Mouse (Mus musculus) heart, postnatal 25 days (tissue): ENCODE results near the gene Hoxc6. TPM values are rescaled to one million over a fixed set of nuclear protein-coding genes. Genes with fewer than 3 reads are reported as not detected.

ENCODE experiments used
- DNase-seq: peaks from one replicate; pipeline ENCODE4 v3.0.0; 2022; ENCODE audit warnings: low spot score
- intact Hi-C: fragments of 180-260 bp; cut with DNase I; formaldehyde crosslinking; loops from one replicate; pipeline ENCODE4 v1.15.1; 2025
- total RNA-seq, 2 experiments: library from RNA; stranded (reverse); gene quantifications; 2 replicates each; pipeline ENCODE4 v1.2.3; 2021

Gene Hoxc6
- total RNA-seq, result not detected

GRCm38 (mm10) chr15:102997939-102998355, at the start of gene Hoxc6:
Hoxc6 (plus strand) TSS chr15:102998257.
- intact Hi-C loops, result no loop called here

DNA sequence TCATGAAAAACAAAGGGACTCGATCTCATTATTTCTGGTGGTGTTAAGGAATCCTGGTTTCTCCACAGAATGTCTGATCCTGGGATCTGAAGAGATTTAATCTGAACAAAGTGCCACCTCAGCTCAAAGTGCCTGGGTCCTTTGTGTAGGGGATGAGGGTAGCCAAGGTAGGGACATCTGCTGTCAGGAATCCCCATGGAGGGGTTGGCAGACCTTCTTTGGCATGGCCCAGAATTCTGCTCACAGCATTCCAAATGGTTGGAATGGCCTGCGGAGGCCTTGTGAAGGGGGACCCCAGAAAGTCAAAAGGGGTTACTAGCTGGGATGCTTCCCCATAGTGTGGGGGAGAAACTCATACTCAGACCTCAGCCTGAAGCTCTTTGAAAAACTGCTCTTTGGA, 49.2 kb upstream of the Hoxc6 start:
- no peak for DNase-seq
- intact Hi-C loops, result no loop called here

More at GRCm38 (mm10) chr15:102997939-102998355, at the start of gene Hoxc6:
- DNase-seq, result no peak

- intact Hi-C loops, result loop anchor here (10.0 kb wide), 1 partner anchor 255 kb away; no protein-coding TSS in a partner anchor
- DNase-seq, result no peak
These were observed 48.4 kb upstream of the Hoxc6 start for GRCm38 (mm10) chr15:102949696-102950095.

- no peak for DNase-seq
- intact Hi-C loops, result loop anchor here (10.0 kb wide), 1 partner anchor 256 kb away; no protein-coding TSS in a partner anchor
These were observed 47.2 kb upstream of the Hoxc6 start for GRCm38 (mm10) chr15:102950877-102951276.

DNA sequence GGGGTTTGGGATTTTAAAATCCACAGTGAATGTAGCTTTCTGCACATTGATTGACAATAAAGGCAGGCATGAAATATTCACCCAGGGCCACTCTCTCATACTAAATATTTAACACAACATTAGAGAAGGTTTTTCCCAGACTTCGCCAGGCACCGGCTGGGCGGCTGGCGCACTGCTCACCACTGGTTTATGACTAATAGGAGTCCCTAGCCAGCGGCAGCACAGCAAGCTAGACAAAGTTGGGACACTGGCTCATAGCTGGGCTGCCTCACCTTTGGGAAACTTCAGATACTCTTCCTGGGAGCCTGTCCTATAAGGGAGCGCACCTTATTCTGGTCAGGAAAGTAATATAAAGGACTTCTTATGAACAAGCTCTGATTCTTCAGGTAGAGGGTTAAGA, 44.5 kb upstream of the Hoxc6 start:
- intact Hi-C loops, result loop anchor here (10.0 kb wide), 1 partner anchor 259 kb away; no protein-coding TSS in a partner anchor
- DNase-seq, result no peak

GRCm38 (mm10) chr15:102954192-102955006, 43.7 kb upstream of the Hoxc6 start, which contains the start of gene Hoxc11:
Hoxc11 (plus strand) TSS chr15:102954427.
- intact Hi-C loops, result loop anchor here (10.0 kb wide), 1 partner anchor 260 kb away; no protein-coding TSS in a partner anchor
- no peak for DNase-seq

GRCm38 (mm10) chr15:102955007-102955382, 43.1 kb upstream of the Hoxc6 start:
- intact Hi-C loops, result loop anchor here (10.0 kb wide), 1 partner anchor 260 kb away; no protein-coding TSS in a partner anchor
- DNase-seq, result no peak

- DNase-seq, result no peak
- intact Hi-C loops, result loop anchor here (10.0 kb wide), 1 partner anchor 261 kb away; no protein-coding TSS in a partner anchor
These were observed 42.0 kb upstream of the Hoxc6 start for GRCm38 (mm10) chr15:102955833-102956640.

DNA sequence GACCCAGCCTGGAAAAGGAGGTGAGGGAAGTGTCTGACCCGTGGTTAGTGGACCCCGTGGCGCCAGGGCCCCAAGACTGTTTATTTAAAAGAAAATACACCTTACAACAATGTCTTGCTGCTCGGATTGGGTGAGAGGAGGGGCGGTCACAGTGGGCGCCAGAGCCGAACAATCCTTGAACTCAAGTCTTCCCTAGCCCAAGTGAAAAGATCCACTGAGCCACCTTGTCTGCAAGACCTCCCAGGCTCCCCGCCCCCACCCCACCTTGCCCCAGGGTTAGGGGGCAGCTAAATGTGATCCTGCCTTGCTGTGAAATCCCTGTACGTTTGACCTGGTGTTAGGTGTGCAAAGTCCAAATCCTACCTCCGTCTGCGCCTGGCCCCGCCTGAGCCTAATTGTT, 41.2 kb upstream of the Hoxc6 start:
- no peak for DNase-seq
- intact Hi-C loops, result loop anchor here (10.0 kb wide), 1 partner anchor 262 kb away; no protein-coding TSS in a partner anchor

GRCm38 (mm10) chr15:102959663-102960191, 38.3 kb upstream of the Hoxc6 start:
- intact Hi-C loops, result loop anchor here (10.0 kb wide), 1 partner anchor 265 kb away; no protein-coding TSS in a partner anchor
- no peak for DNase-seq

- DNase-seq, result no peak
These were observed 36.3 kb upstream of the Hoxc6 start for GRCm38 (mm10) chr15:102961728-102962127.

DNA sequence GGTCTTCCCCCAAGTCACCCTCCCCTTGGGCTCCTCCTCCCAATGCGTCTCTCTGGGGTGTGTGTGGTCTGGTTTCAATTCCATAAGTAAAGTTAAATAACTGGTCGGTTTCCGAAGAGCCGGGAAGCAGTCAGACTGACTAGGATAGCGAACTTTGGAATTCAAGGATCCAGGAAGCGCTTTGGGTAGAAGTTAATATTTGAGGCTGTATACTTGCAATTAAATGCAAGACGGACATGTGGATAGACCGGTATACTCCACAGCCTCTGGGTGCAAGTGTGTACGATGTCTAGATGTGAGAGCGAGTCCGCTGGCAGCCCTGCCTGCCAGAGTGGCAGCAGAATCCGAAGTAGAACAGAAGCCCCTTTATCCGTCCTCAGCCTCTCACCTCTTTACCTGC, 35.6 kb upstream of the Hoxc6 start:
- intact Hi-C loops, result no loop called here
- DNase-seq, result no peak

More at GRCm38 (mm10) chr15:102961728-102962127, 36.3 kb upstream of the Hoxc6 start:
- intact Hi-C loops, result no loop called here

GRCm38 (mm10) chr15:102963259-102963658, 34.8 kb upstream of the Hoxc6 start:
- intact Hi-C loops, result no loop called here
- DNase-seq, result no peak

DNA sequence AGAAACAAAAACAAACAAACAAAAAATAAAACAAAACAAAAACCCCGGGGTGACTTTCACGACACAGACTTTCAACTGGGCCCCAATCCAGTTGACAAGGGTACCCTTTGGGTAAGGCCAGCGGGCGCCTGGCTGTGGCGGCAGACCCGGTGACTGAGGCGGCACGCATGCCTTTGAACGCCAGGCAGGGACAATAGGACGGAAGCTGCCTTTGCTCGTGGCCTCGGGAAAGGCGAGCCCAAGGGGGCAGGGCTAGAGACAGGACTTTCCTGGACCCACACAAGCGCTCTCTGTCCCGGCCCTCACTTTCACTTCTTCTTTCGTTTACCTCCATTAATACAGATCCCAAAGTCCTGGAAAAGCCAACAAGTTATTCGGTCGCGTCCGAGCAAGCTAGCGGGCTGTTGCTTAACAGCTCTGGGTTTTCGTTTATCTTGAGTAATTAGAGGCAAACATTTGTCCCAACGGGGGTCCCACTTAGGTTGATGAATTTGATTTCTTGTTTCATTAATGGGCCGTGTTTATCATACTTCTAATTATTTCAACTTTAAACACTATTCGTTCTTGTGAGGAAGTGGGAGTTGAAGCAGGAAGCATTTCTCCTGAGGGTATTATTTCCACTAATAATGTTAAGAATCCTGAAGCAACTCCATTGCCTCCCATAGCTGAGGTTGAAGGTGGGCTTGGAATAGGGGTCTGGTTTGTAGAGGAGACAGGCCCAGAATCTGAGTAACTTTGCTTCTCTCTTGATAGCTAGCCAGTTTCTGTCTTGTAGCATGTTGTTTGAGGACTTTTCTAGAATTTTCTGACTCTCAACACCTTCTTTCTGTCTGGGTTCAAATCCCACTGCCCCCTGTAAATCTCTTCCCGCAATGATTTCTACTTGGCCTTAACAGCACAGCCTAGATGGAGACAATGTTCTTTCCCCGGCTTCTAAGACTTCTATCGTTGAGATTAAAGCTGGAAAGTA, 34.1 kb upstream of the Hoxc6 start:
- intact Hi-C loops, result no loop called here
- DNase-seq, result no peak

- intact Hi-C loops, result no loop called here
- DNase-seq, result no peak
These were observed 32.8 kb upstream of the Hoxc6 start for GRCm38 (mm10) chr15:102965003-102965891.

DNA sequence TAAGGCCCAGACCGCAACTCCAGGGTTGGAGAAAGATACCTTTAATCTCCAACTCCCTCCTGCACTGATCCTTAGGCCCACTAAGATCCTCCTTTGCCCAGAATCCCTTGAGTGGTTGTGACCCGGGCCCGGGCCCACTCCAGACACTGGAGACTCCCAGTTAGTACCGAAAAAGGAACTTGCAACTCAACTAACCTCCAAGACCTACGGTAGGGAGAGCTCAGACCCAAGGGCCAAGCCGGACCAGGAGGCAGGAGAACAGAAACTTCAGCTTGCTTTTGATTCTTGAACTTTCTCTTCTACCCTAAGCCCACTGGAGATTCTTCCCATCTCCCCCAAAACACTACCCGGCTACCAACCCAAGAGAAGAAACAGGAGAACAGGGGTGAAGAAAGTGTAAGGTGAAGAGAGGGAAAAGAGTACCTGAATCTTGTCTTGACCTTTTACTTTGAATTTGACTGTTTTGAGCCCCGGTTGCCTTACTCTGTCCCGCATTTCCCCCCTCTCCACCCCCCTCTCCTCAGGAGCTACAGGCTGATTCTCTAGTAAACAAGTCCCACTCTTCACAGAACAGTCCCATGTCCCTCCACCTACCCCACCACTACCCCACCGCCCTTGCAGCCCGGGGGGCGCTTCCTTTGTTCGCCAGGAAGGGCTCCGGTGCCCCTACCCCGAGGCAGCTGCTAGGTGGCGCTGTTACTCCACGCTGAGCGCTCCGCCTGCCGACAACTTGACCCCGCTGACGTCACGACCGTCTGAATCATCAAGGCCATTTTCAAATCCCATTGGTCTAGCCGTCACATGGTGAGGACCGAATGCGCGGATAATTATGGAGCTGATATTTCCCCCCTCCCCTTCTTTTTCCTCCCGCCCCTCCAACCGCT, 31.9 kb upstream of the Hoxc6 start:
- intact Hi-C loops, result no loop called here
- no peak for DNase-seq

GRCm38 (mm10) chr15:102966776-102967311, 31.2 kb upstream of the Hoxc6 start, which contains the start of gene Hoxc10:
Hoxc10 (plus strand) TSS chr15:102966796.
- intact Hi-C loops, result no loop called here
- DNase-seq, result no peak
